Mouse (Mus musculus) lung, embryonic 16.5 days (tissue): Measurements from ENCODE around the gene Adrb1. TPM values are rescaled to one million over a fixed set of nuclear protein-coding genes. Genes with fewer than 3 reads are reported as not detected.
"Not testable (repeated sequence)": the region's sequence is repeated elsewhere in the genome, so short reads cannot be mapped to it uniquely, and the experiment has no call there.

Source experiments
- ATAC-seq: fragments of 200-750 bp; cut with Nextera tagmentation; 2 replicates; pipeline ENCODE4 v1.8.0; 2017; ENCODE audit warnings: low read depth, mild to moderate bottlenecking, moderate library complexity
- H3K27ac ChIP-seq: fragments of 300-500 bp; sonication (generic); 2 replicates; pipeline ENCODE4 v1.5.1; 2014; ENCODE audit warnings: mild to moderate bottlenecking, control low read depth, low read length
- H3K27me3 ChIP-seq: fragments of 300-500 bp; sonication (generic); 2 replicates; pipeline ENCODE4 v1.6.1; 2014; ENCODE audit warnings: low read depth, low read length, mixed read lengths; ENCODE audit not compliant: control insufficient read depth, insufficient read depth
- H3K36me3 ChIP-seq: fragments of 300-500 bp; sonication (generic); 2 replicates; pipeline ENCODE4 v1.6.1; 2014; ENCODE audit warnings: low read length; ENCODE audit not compliant: control insufficient read depth, insufficient read depth
- H3K4me1 ChIP-seq: fragments of 300-500 bp; sonication (generic); replicated peaks from 2 replicates; pipeline ENCODE4 v1.6.1; 2014; ENCODE audit warnings: low read length, mixed read lengths; ENCODE audit not compliant: control insufficient read depth, insufficient read depth
- H3K4me2 ChIP-seq: fragments of 300-500 bp; sonication (generic); 2 replicates; pipeline ENCODE4 v1.6.1; 2014; ENCODE audit warnings: low read depth, low read length, control low read depth
- H3K4me3 ChIP-seq: fragments of 300-500 bp; sonication (generic); 2 replicates; pipeline ENCODE4 v1.5.1; 2014; ENCODE audit warnings: mild to moderate bottlenecking, low read length, control low read depth
- H3K9ac ChIP-seq: fragments of 300-500 bp; sonication (generic); 2 replicates; pipeline ENCODE4 v1.6.1; 2014; ENCODE audit warnings: low read length, control low read depth
- H3K9me3 ChIP-seq: fragments of 300-500 bp; sonication (generic); 2 replicates; pipeline ENCODE4 v1.6.1; 2016; ENCODE audit warnings: low read length; ENCODE audit not compliant: control insufficient read depth
- WGBS: fragments of 180-500 bp; shearing (Covaris S2); extraction: QIAGEN DNeasy Blood & Tissue Kit; methylation state at CpG from one replicate; pipeline ENCODE4 v1.1.7; 2014; 5-methylcytosine and 5-hydroxymethylcytosine counted together
- polyA plus RNA-seq: library from polyadenylated mRNA; unstranded; fragments of >200 nt; fragmentation: Nextera tagmentation; extraction: Ambion mirVana; gene quantifications from 2 replicates; pipeline ENCODE4 v1.2.1, GENCODE M21; 2015

Adrb1 gene
- polyA plus RNA-seq, 1 experiment from 2014 or later = 1.1 TPM

GRCm38 (mm10) chr19:56734033-56734572 lies 12.1 kb downstream of the Adrb1 start:
- Histone ChIP-seq H3K36me3 (no peaks in the 10 kb centered on the region), H3K4me3 (no peak overlapping the region), H3K9ac (no peak overlapping the region), H3K27me3 (no peaks in the 10 kb centered on the region; the same call in 1 of the 2 replicates), H3K9me3 (no peaks in the 10 kb centered on the region), H3K4me1 (no peaks in the 10 kb centered on the region), H3K4me2 (no peak overlapping the region), H3K27ac (no peak overlapping the region)
- ATAC-seq = no peak
- WGBS = 68% methylated on average over 7 of the region's 7 CpGs

- Histone ChIP-seq H3K4me1 (no peaks in the 10 kb centered on the region), H3K27ac (no peak overlapping the region), H3K9me3 (no peaks in the 10 kb centered on the region), H3K4me2 (no peak overlapping the region), H3K27me3 (no peaks in the 10 kb centered on the region; the same call in 1 of the 2 replicates), H3K9ac (no peak overlapping the region), H3K36me3 (no peaks in the 10 kb centered on the region), H3K4me3 (no peak overlapping the region)
- ATAC-seq = no peak
- 29% methylated on average over 4 of the region's 4 CpGs for WGBS
Observed at GRCm38 (mm10) chr19:56735747-56736146, 13.7 kb downstream of the Adrb1 start.

- ATAC-seq = no peak
- no peak overlapping the region for H3K9ac ChIP-seq
- H3K4me1 ChIP-seq = no peaks in the 10 kb centered on the region
- no peaks in the 10 kb centered on the region for H3K9me3 ChIP-seq
- H3K36me3 ChIP-seq = no peaks in the 10 kb centered on the region
- H3K4me2 ChIP-seq = no peak overlapping the region
- no peak overlapping the region for H3K4me3 ChIP-seq
- H3K27ac ChIP-seq = no peak overlapping the region
- H3K27me3 ChIP-seq = no peaks in the 10 kb centered on the region; the same call in 1 of the 2 replicates
- 40% methylated on average over 5 of the region's 5 CpGs for WGBS
Observed at GRCm38 (mm10) chr19:56736287-56736686, 14.3 kb downstream of the Adrb1 start.

- WGBS = 78% methylated on average over 7 of the region's 7 CpGs
- H3K9me3 ChIP-seq = no peaks in the 10 kb centered on the region
- no peak for ATAC-seq
- H3K4me2 ChIP-seq = no peak overlapping the region
- no peak overlapping the region for H3K9ac ChIP-seq
- H3K36me3 ChIP-seq = no peaks in the 10 kb centered on the region
- H3K27me3 ChIP-seq = no peaks in the 10 kb centered on the region
- H3K4me1 ChIP-seq = peaks cover 3% of the 10 kb centered on the region
- no peak overlapping the region for H3K27ac ChIP-seq
- no peak overlapping the region for H3K4me3 ChIP-seq
Observed at GRCm38 (mm10) chr19:56745061-56745460, 23.1 kb downstream of the Adrb1 start.

GRCm38 (mm10) chr19:56745528-56745927 lies 23.5 kb downstream of the Adrb1 start:
- Histone ChIP-seq H3K27me3 (no peaks in the 10 kb centered on the region), H3K9me3 (no peaks in the 10 kb centered on the region), H3K9ac (no peak overlapping the region), H3K4me1 (peaks cover 3% of the 10 kb centered on the region), H3K4me2 (no peak overlapping the region), H3K4me3 (no peak overlapping the region), H3K36me3 (no peaks in the 10 kb centered on the region), H3K27ac (no peak overlapping the region)
- ATAC-seq = no peak
- 74% methylated on average over 6 of the region's 6 CpGs for WGBS

GRCm38 (mm10) chr19:56746618-56747017 lies 24.6 kb downstream of the Adrb1 start:
- no peaks in the 10 kb centered on the region for H3K27me3 ChIP-seq
- H3K4me2 ChIP-seq = no peak overlapping the region
- no peaks in the 10 kb centered on the region for H3K9me3 ChIP-seq
- 85% methylated on average over 9 of the region's 9 CpGs for WGBS
- no peaks in the 10 kb centered on the region for H3K36me3 ChIP-seq
- no peak for ATAC-seq
- H3K4me1 ChIP-seq = peaks cover 3% of the 10 kb centered on the region
- no peak overlapping the region for H3K27ac ChIP-seq
- H3K9ac ChIP-seq = no peak overlapping the region
- H3K4me3 ChIP-seq = no peak overlapping the region

GRCm38 (mm10) chr19:56747878-56748277 lies 25.9 kb downstream of the Adrb1 start:
- 55% methylated on average over 10 of the region's 10 CpGs for WGBS
- Histone ChIP-seq H3K4me3 (no peak overlapping the region), H3K4me1 (no peaks in the 10 kb centered on the region), H3K4me2 (no peak overlapping the region), H3K36me3 (no peaks in the 10 kb centered on the region), H3K27me3 (no peaks in the 10 kb centered on the region), H3K9ac (no peak overlapping the region), H3K27ac (no peak overlapping the region), H3K9me3 (no peaks in the 10 kb centered on the region)
- peak; percentile 71 for ATAC-seq

DNA sequence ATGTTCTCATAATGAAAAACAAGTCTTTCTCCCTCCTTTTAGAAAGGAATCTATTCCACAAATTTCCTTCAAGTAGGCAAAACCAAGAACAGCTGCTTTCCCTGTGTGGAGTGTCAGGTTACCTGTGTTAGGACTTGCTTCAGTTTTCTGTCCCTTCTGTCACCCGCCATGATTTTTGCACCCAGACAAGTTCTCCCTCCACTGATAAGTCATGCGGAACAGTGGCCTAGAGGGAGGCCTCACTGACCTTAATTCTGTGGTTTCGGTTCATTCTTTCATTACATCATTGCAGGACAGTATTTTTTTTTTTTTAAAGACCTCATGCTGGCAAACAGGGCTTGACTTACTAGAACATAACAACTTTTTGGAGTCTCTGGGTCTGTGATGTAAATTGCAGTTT lies 27.3 kb downstream of the Adrb1 start:
- ATAC-seq = no peak
- 35% methylated on average over 3 of the region's 3 CpGs for WGBS
- Histone ChIP-seq H3K4me1 (no peaks in the 10 kb centered on the region), H3K27me3 (no peaks in the 10 kb centered on the region), H3K4me3 (no peak overlapping the region), H3K4me2 (no peak overlapping the region), H3K9ac (no peak overlapping the region), H3K36me3 (no peaks in the 10 kb centered on the region), H3K9me3 (no peaks in the 10 kb centered on the region), H3K27ac (no peak overlapping the region)

DNA sequence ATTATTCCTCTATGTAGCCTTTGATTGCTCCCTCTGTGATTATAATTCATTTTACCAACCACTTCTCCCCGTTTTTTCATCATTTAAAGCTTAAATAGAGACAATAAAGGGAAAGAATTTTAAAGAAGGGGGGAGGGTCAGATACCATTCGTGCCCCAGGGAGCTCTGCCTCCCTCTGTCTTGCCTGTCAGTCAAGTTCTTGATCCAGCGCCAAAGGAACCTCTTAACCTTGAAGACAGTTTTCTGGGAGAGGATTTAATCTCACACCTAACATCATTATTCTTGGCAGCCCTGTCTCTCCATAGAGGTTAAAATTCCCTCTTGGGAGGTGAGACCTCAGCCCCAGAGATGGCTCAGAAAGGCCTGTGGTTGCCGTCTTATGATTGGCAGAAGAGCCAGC lies 28.7 kb downstream of the Adrb1 start:
- no peaks in the 10 kb centered on the region for H3K4me1 ChIP-seq
- H3K27me3 ChIP-seq = no peaks in the 10 kb centered on the region
- ATAC-seq = no peak
- WGBS = 34% methylated on average over 4 of the region's 4 CpGs
- no peak overlapping the region for H3K4me3 ChIP-seq
- H3K4me2 ChIP-seq = no peak overlapping the region
- no peaks in the 10 kb centered on the region for H3K9me3 ChIP-seq
- no peak overlapping the region for H3K27ac ChIP-seq
- no peaks in the 10 kb centered on the region for H3K36me3 ChIP-seq
- no peak overlapping the region for H3K9ac ChIP-seq

GRCm38 (mm10) chr19:56754456-56754855 lies 32.5 kb downstream of the Adrb1 start:
- WGBS = 90% methylated on average over 2 of the region's 2 CpGs
- ATAC-seq = not testable (repeated sequence)

More at GRCm38 (mm10) chr19:56754456-56754855, 32.5 kb downstream of the Adrb1 start:
- H3K27me3 ChIP-seq, H3K4me3 ChIP-seq, H3K9ac ChIP-seq, H3K9me3 ChIP-seq, H3K27ac ChIP-seq, H3K4me1 ChIP-seq, H3K4me2 ChIP-seq, H3K36me3 ChIP-seq: not testable (repeated sequence)
